In the genomic region with DNA sequence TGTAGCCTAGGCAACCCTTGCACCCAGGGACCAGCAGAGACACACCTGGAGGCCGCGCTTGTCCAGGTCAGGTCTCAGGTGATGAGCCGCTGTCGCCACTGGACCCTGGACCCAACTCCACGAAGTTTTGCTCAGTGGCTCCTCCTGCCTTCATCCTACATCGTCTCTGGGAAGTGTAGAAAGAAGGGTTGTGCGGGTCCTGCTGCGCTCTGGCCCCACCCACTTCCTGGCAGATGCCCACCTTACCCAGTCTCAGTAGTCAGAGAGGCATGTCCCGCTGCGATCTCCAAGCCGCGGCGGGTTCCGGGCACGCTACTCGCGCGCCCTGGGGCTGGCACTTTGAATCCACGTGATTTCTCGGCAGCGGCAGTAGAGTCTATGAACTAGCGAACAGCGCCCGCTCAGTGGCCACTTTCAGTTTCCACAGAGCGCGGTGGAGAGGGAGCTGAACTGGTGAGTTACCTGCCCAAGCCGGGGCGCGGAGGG, we compare ENCODE assay signal across 8 mouse cellular contexts. TPM values are rescaled to one million over a fixed set of nuclear protein-coding genes. Genes with fewer than 3 reads are reported as not detected.
DNase-seq lines count a peak whose midpoint lies in the region; ATAC-seq and TF ChIP-seq lines count a peak whose summit lies in the region.

A gene (plus strand): TSS at position 376 of the 486 bp plus-strand sequence.

- H3K4me1 ChIP-seq in ES-Bruce4 (ENCODE audit: control insufficient read depth, insufficient read depth, low read length), result no peaks in the 10 kb centered on the region
- peaks cover 9% of the 10 kb centered on the region for H3K4me1 ChIP-seq in hindbrain, embryonic 10.5 days (replicated peaks)
- H3K4me1 ChIP-seq in lung, postnatal 0 days (ENCODE audit: insufficient read depth, low read depth, low read length), result peaks cover 5% of the 10 kb centered on the region

- no peak for TF ChIP-seq EP300 in ES-Bruce4 (IDR thresholded peaks at IDR 0.05; ENCODE audit: insufficient read depth, low read depth, low read length)
- TF ChIP-seq EP300 in lung, postnatal 0 days (IDR thresholded peaks at IDR 0.05), result no peak

- H3K36me3 ChIP-seq in ES-Bruce4 (ENCODE audit: control insufficient read depth, insufficient read depth, low read length, poor library complexity, severe bottlenecking), result no peaks in the 10 kb centered on the region
- H3K36me3 ChIP-seq in hindbrain, embryonic 10.5 days, result no peaks in the 10 kb centered on the region
- H3K36me3 ChIP-seq in lung, postnatal 0 days (ENCODE audit: insufficient read depth, low read length), result no peaks in the 10 kb centered on the region

- no peaks in the 10 kb centered on the region for H3K9me3 ChIP-seq in ES-Bruce4 (replicated peaks; ENCODE audit: control insufficient read depth, insufficient read depth, low read length, poor library complexity, severe bottlenecking)
- no peaks in the 10 kb centered on the region for H3K9me3 ChIP-seq in hindbrain, embryonic 10.5 days
- H3K9me3 ChIP-seq in lung, postnatal 0 days (ENCODE audit: low read length), result no peaks in the 10 kb centered on the region

- peak within 1 kb of the TSS; percentile 70 for H3K4me2 ChIP-seq in lung, postnatal 0 days (replicated peaks; ENCODE audit: low read depth, low read length)

- H3K4me3 ChIP-seq in ES-Bruce4 (ENCODE audit: low read depth, low read length), result peak within 1 kb of the TSS; percentile 53
- peak within 1 kb of the TSS; percentile 59 for H3K4me3 ChIP-seq in hindbrain, embryonic 10.5 days
- peak within 1 kb of the TSS; percentile 35 for H3K4me3 ChIP-seq in lung, postnatal 0 days (ENCODE audit: low read depth, low read length)

- TF ChIP-seq POLR2A in ES-Bruce4 (IDR thresholded peaks at IDR 0.05; ENCODE audit: insufficient read depth, low read length), result no peak

- DNase-seq in cerebellum, adult 9-10 months, result peak; percentile 4
- peak; percentile 47 for DNase-seq in hindbrain, embryonic 10.5 days (ENCODE audit: low spot score)
- peak; percentile 53 for DNase-seq in layer of hippocampus, adult 9-11 months
- peak; percentile 79 for DNase-seq in lung, postnatal 0 days (ENCODE audit: low spot score)
- peak; percentile 8 for DNase-seq in ovary, postnatal 10 days (ENCODE audit: low spot score)
- DNase-seq in thymus, postnatal 0 days (ENCODE audit: low spot score), result peak; percentile 88

- H3K27ac ChIP-seq in ES-Bruce4 (ENCODE audit: insufficient read depth, low read length), result no peak within 1 kb of the TSS
- H3K27ac ChIP-seq in hindbrain, embryonic 10.5 days, result peak within 1 kb of the TSS; percentile 13; the same call in 1 of the 2 replicates
- no peak within 1 kb of the TSS for H3K27ac ChIP-seq in lung, postnatal 0 days (ENCODE audit: low read length)

- 2% methylated on average over 29 of the region's 29 CpGs for WGBS in hindbrain, embryonic 10.5 days
- 2% methylated on average over 29 of the region's 29 CpGs for WGBS in lung, postnatal 0 days

- ATAC-seq in frontal cortex, adult (ENCODE audit: low TSS enrichment), result peak; percentile 80; the same call in 1 of the 2 replicates
- peak; percentile 83 for ATAC-seq in lung, postnatal 0 days

- peak within 1 kb of the TSS; percentile 57 for H3K9ac ChIP-seq in ES-Bruce4 (ENCODE audit: low read depth, poor library complexity, severe bottlenecking)
- H3K9ac ChIP-seq in lung, postnatal 0 days (replicated peaks; ENCODE audit: low read depth), result no peak within 1 kb of the TSS

- TF ChIP-seq CTCF in ES-Bruce4 (IDR thresholded peaks at IDR 0.05; ENCODE audit: low read depth, low read length), result no peak
- TF ChIP-seq CTCF in lung, postnatal 0 days (IDR thresholded peaks at IDR 0.05), result no peak; the same call in none of the 2 replicates

- no peaks in the 10 kb centered on the region for H3K27me3 ChIP-seq in ES-Bruce4 (ENCODE audit: control insufficient read depth, insufficient read depth, low read length, poor library complexity, severe bottlenecking)
- peaks cover 39% of the 10 kb centered on the region for H3K27me3 ChIP-seq in hindbrain, embryonic 10.5 days (ENCODE audit: insufficient read depth, poor library complexity, severe bottlenecking)
- H3K27me3 ChIP-seq in lung, postnatal 0 days (replicated peaks; ENCODE audit: insufficient read depth, low read length), result no peaks in the 10 kb centered on the region

RNA-seq across cellular contexts. Expression of the gene that starts here (rescaled TPM):
- polyA plus RNA-seq in ES-Bruce4 (2011; ENCODE audit: insufficient read depth, insufficient read length, low read depth, missing spikeins), result 0.82 and 2.1 TPM in 2 replicates
- polyA plus RNA-seq in hindbrain, embryonic 10.5 days (2016; fragmentation: Nextera tagmentation; extraction: Ambion mirVana), result 0.20 TPM in 1 of 2 replicates, not detected in the other
- polyA plus RNA-seq in lung, postnatal 0 days (2015; fragmentation: Nextera tagmentation; extraction: Ambion mirVana), result 0.31 and 0.42 TPM in 2 replicates
- polyA plus RNA-seq in thymus, postnatal 0 days (2015; fragmentation: Nextera tagmentation; extraction: Ambion mirVana), result 5.0 and 6.2 TPM in 2 replicates

Comparison
In these comparisons a context has a peak if more than half of its experiments do, and no peak if none do; other contexts are left out.
1. Peak in DNase-seq, H3K4me3 ChIP-seq and H3K27ac ChIP-seq in hindbrain, embryonic 10.5 days; RNA of the gene not detected or under 1 TPM.
2. Peak in DNase-seq, ATAC-seq, H3K4me3 ChIP-seq and H3K4me2 ChIP-seq in lung, postnatal 0 days; RNA of the gene not detected or under 1 TPM.
3. DNase-seq: peak in every context shown above with its lines; median percentile 88 in thymus, postnatal 0 days; 79 in lung, postnatal 0 days; 53 in layer of hippocampus, adult 9-11 months; 47 in hindbrain, embryonic 10.5 days; 8 in ovary, postnatal 10 days; 4 in cerebellum, adult 9-10 months.